In genomic region chr17:37246715-37247114, GRCm38 (mm10) we compare ENCODE assay signal across 9 mouse cellular contexts. TPM values are rescaled to one million over a fixed set of nuclear protein-coding genes. Genes with fewer than 3 reads are reported as not detected.
DNase-seq lines count a peak whose midpoint lies in the region; ATAC-seq and TF ChIP-seq lines count a peak whose summit lies in the region.
"Had no signal": no experiment of that assay in that cellular context is flagged by ENCODE, and none has a peak within 500 bp of the region (broad histone marks: within the 10 kb centered on the region; RNA-seq: fewer than 3 reads in every experiment).

No protein-coding gene starts in this region.

- H3K4me2 ChIP-seq in neural tube, embryonic 15.5 days = no peak overlapping the region
- no peak overlapping the region for H3K4me2 ChIP-seq in kidney, postnatal 0 days (ENCODE audit: low read length)
- no peak overlapping the region for H3K4me2 ChIP-seq in lung, postnatal 0 days (replicated peaks; ENCODE audit: low read depth, low read length)
- no peak overlapping the region for H3K4me2 ChIP-seq in hindbrain, embryonic 13.5 days
- H3K4me2 ChIP-seq: midbrain, embryonic 12.5 days had no signal

- WGBS in neural tube, embryonic 15.5 days = 36% methylated on average over 5 of the region's 5 CpGs
- 24% methylated on average over 5 of the region's 5 CpGs for WGBS in kidney, postnatal 0 days
- WGBS in lung, postnatal 0 days = 26% methylated on average over 5 of the region's 5 CpGs
- 39% methylated on average over 5 of the region's 5 CpGs for WGBS in hindbrain, embryonic 13.5 days

- H3K4me1 ChIP-seq in neural tube, embryonic 15.5 days = no peaks in the 10 kb centered on the region
- H3K4me1 ChIP-seq in kidney, postnatal 0 days (replicated peaks; ENCODE audit: insufficient read depth, low read length) = no peaks in the 10 kb centered on the region
- no peaks in the 10 kb centered on the region for H3K4me1 ChIP-seq in lung, postnatal 0 days (ENCODE audit: insufficient read depth, low read depth, low read length)
- H3K4me1 ChIP-seq in hindbrain, embryonic 13.5 days (replicated peaks) = no peaks in the 10 kb centered on the region
- H3K4me1 ChIP-seq: midbrain, embryonic 12.5 days had no signal

- no peak overlapping the region for H3K27ac ChIP-seq in neural tube, embryonic 15.5 days (replicated peaks)
- no peak overlapping the region for H3K27ac ChIP-seq in kidney, postnatal 0 days
- H3K27ac ChIP-seq in lung, postnatal 0 days (ENCODE audit: low read length) = no peak overlapping the region
- H3K27ac ChIP-seq in hindbrain, embryonic 13.5 days = no peak overlapping the region
- H3K27ac ChIP-seq: midbrain, embryonic 12.5 days had no signal

- H3K4me3 ChIP-seq in neural tube, embryonic 15.5 days (replicated peaks) = no peak overlapping the region
- H3K4me3 ChIP-seq in kidney, postnatal 0 days (replicated peaks; ENCODE audit: low read depth, low read length) = no peak overlapping the region
- H3K4me3 ChIP-seq in lung, postnatal 0 days (ENCODE audit: low read depth, low read length) = no peak overlapping the region
- no peak overlapping the region for H3K4me3 ChIP-seq in hindbrain, embryonic 13.5 days
- H3K4me3 ChIP-seq: midbrain, embryonic 12.5 days had no signal

- TF ChIP-seq CTCF in kidney, postnatal 0 days (IDR thresholded peaks at IDR 0.05; ENCODE audit: low read depth) = no peak; the same call in 1 of the 2 replicates
- TF ChIP-seq CTCF in lung, postnatal 0 days (IDR thresholded peaks at IDR 0.05) = no peak

- TF ChIP-seq EP300 in lung, postnatal 0 days (IDR thresholded peaks at IDR 0.05) = no peak

- no peaks in the 10 kb centered on the region for H3K9me3 ChIP-seq in neural tube, embryonic 15.5 days (replicated peaks)
- no peaks in the 10 kb centered on the region for H3K9me3 ChIP-seq in kidney, postnatal 0 days (replicated peaks; ENCODE audit: low read length)
- no peaks in the 10 kb centered on the region for H3K9me3 ChIP-seq in lung, postnatal 0 days (ENCODE audit: low read length)
- H3K9me3 ChIP-seq in hindbrain, embryonic 13.5 days = no peaks in the 10 kb centered on the region
- H3K9me3 ChIP-seq: midbrain, embryonic 12.5 days had no signal

- H3K36me3 ChIP-seq in neural tube, embryonic 15.5 days = no peaks in the 10 kb centered on the region
- no peaks in the 10 kb centered on the region for H3K36me3 ChIP-seq in kidney, postnatal 0 days (ENCODE audit: insufficient read depth, low read length)
- H3K36me3 ChIP-seq in lung, postnatal 0 days (ENCODE audit: insufficient read depth, low read length) = no peaks in the 10 kb centered on the region
- H3K36me3 ChIP-seq in hindbrain, embryonic 13.5 days = no peaks in the 10 kb centered on the region
- H3K36me3 ChIP-seq: midbrain, embryonic 12.5 days had no signal

- peak; percentile 68 for ATAC-seq in neural tube, embryonic 15.5 days (ENCODE audit: low FRiP score)
- ATAC-seq in kidney, postnatal 0 days (replicated peaks; ENCODE audit: low FRiP score, low read depth) = peak; percentile 77; the same call in 1 of the 2 replicates
- ATAC-seq in lung, postnatal 0 days = no peak
- no peak for ATAC-seq in hindbrain, embryonic 13.5 days (ENCODE audit: low FRiP score)

- no peak overlapping the region for H3K9ac ChIP-seq in neural tube, embryonic 15.5 days (replicated peaks)
- H3K9ac ChIP-seq in kidney, postnatal 0 days (ENCODE audit: low read depth, low read length) = no peak overlapping the region
- H3K9ac ChIP-seq in lung, postnatal 0 days (replicated peaks; ENCODE audit: low read depth) = no peak overlapping the region
- no peak overlapping the region for H3K9ac ChIP-seq in hindbrain, embryonic 13.5 days
- H3K9ac ChIP-seq: midbrain, embryonic 12.5 days had no signal

- no peaks in the 10 kb centered on the region for H3K27me3 ChIP-seq in neural tube, embryonic 15.5 days (replicated peaks)
- no peaks in the 10 kb centered on the region for H3K27me3 ChIP-seq in kidney, postnatal 0 days (ENCODE audit: insufficient read depth, low read length)
- no peaks in the 10 kb centered on the region for H3K27me3 ChIP-seq in lung, postnatal 0 days (replicated peaks; ENCODE audit: insufficient read depth, low read length)
- H3K27me3 ChIP-seq in hindbrain, embryonic 13.5 days = no peaks in the 10 kb centered on the region
- H3K27me3 ChIP-seq: midbrain, embryonic 12.5 days had no signal

- no peak for DNase-seq in neural tube, embryonic 10.5 days (ENCODE audit: extremely low spot score, low spot score)
- peak; percentile 63 for DNase-seq in ZHBTc4 (ENCODE audit: low read depth, low spot score)
- DNase-seq in fibroblast of lung, adult 2 months (ENCODE audit: low read depth) = peak; percentile 27
- DNase-seq in kidney, postnatal 0 days (ENCODE audit: low spot score) = peak; percentile 72
- peak; percentile 21 for DNase-seq in lung, postnatal 0 days (ENCODE audit: low spot score)
- peak; percentile 73 to 81 for DNase-seq in spleen, postnatal 36 days (ENCODE audit: low spot score in 2 of 2)

RNA-seq across cellular contexts. Expression of gene Olfr97, which starts 9.6 kb away (rescaled TPM):
- polyA plus RNA-seq in neural tube, embryonic 15.5 days (2015; fragmentation: Nextera tagmentation; extraction: Ambion mirVana) = not detected in 2 replicates
- not detected in 2 replicates for polyA plus RNA-seq in kidney, postnatal 0 days (2015; fragmentation: Nextera tagmentation; extraction: Ambion mirVana)
- polyA plus RNA-seq in lung, postnatal 0 days (2015; fragmentation: Nextera tagmentation; extraction: Ambion mirVana) = not detected in 2 replicates
- not detected in 2 replicates for polyA plus RNA-seq in hindbrain, embryonic 13.5 days (2015; fragmentation: Nextera tagmentation; extraction: Ambion mirVana)
- polyA plus RNA-seq: midbrain, embryonic 12.5 days had no signal

RNA-seq across cellular contexts. Expression of gene Olfr98, which starts 16.8 kb away (rescaled TPM):
- polyA plus RNA-seq in neural tube, embryonic 15.5 days (2015; fragmentation: Nextera tagmentation; extraction: Ambion mirVana) = not detected in 2 replicates
- polyA plus RNA-seq in kidney, postnatal 0 days (2015; fragmentation: Nextera tagmentation; extraction: Ambion mirVana) = not detected in 2 replicates
- not detected in 2 replicates for polyA plus RNA-seq in lung, postnatal 0 days (2015; fragmentation: Nextera tagmentation; extraction: Ambion mirVana)
- polyA plus RNA-seq in hindbrain, embryonic 13.5 days (2015; fragmentation: Nextera tagmentation; extraction: Ambion mirVana) = not detected in 2 replicates
- polyA plus RNA-seq: midbrain, embryonic 12.5 days had no signal

RNA-seq across cellular contexts. Expression of gene H2-M3, which starts 23.3 kb away (rescaled TPM):
- polyA plus RNA-seq in neural tube, embryonic 15.5 days (2015; fragmentation: Nextera tagmentation; extraction: Ambion mirVana) = 1.7 and 3.2 TPM in 2 replicates
- 2.3 and 2.8 TPM in 2 replicates for polyA plus RNA-seq in kidney, postnatal 0 days (2015; fragmentation: Nextera tagmentation; extraction: Ambion mirVana)
- 5.5 and 5.9 TPM in 2 replicates for polyA plus RNA-seq in lung, postnatal 0 days (2015; fragmentation: Nextera tagmentation; extraction: Ambion mirVana)
- 1.1 TPM in 2 replicates for polyA plus RNA-seq in hindbrain, embryonic 13.5 days (2015; fragmentation: Nextera tagmentation; extraction: Ambion mirVana)

RNA-seq across cellular contexts. Expression of gene Olfr96, which starts 26.8 kb away (rescaled TPM):
- not detected in 2 replicates for polyA plus RNA-seq in neural tube, embryonic 15.5 days (2015; fragmentation: Nextera tagmentation; extraction: Ambion mirVana)
- polyA plus RNA-seq in kidney, postnatal 0 days (2015; fragmentation: Nextera tagmentation; extraction: Ambion mirVana) = not detected in 2 replicates
- polyA plus RNA-seq in lung, postnatal 0 days (2015; fragmentation: Nextera tagmentation; extraction: Ambion mirVana) = not detected in 2 replicates
- polyA plus RNA-seq in hindbrain, embryonic 13.5 days (2015; fragmentation: Nextera tagmentation; extraction: Ambion mirVana) = not detected in 2 replicates
- polyA plus RNA-seq: midbrain, embryonic 12.5 days had no signal

RNA-seq across cellular contexts. Expression of gene Olfr95, which starts 33.8 kb away (rescaled TPM):
- polyA plus RNA-seq in neural tube, embryonic 15.5 days (2015; fragmentation: Nextera tagmentation; extraction: Ambion mirVana) = 0.04 TPM in 1 of 2 replicates, not detected in the other
- polyA plus RNA-seq in kidney, postnatal 0 days (2015; fragmentation: Nextera tagmentation; extraction: Ambion mirVana) = not detected in 2 replicates
- polyA plus RNA-seq in lung, postnatal 0 days (2015; fragmentation: Nextera tagmentation; extraction: Ambion mirVana) = not detected in 2 replicates
- not detected in 2 replicates for polyA plus RNA-seq in hindbrain, embryonic 13.5 days (2015; fragmentation: Nextera tagmentation; extraction: Ambion mirVana)
- polyA plus RNA-seq: midbrain, embryonic 12.5 days had no signal

Comparison
In these comparisons a context has a peak if more than half of its experiments do, and no peak if none do; other contexts are left out.
1. ATAC-seq: peak in neural tube, embryonic 15.5 days (single experiment) and kidney, postnatal 0 days (single experiment); none in lung, postnatal 0 days (single experiment) and hindbrain, embryonic 13.5 days (single experiment).